Mouse (Mus musculus): ENCODE results near the gene Camkmt. TPM values are rescaled to one million over a fixed set of nuclear protein-coding genes. Genes with fewer than 3 reads are reported as not detected.

The Camkmt gene
- polyA plus RNA-seq, 1 experiment from 2014 or later = 13.6 TPM

DNA sequence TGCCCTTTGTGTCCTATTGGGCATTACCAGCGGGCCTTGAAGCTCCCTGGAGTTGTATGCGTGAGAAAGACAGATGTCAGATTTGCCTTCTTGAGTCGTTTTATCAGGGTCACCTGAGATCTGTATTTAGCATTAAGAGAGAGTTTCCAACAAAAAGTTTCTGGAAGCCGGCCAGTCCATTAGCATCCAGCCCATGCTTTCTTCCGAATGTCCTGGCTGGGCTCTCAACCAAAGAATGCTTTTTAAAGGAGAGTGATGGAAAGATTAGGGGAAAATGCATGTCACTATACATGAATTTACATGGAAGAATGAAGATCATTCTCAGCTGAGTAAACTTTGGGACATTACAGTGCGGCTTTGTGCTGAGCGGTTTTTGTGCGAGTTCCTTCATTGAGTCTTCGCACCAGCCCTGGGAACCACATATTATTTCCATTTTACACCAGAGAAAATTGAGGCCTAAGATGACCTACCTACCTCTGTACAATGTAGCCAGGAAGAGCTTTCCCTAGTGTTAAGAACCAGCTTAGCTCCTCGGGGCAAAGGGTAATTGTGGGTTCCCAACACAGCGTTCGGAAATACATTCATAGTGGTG, 176.6 kb downstream of the Camkmt start:
- Histone ChIP-seq H3K27me3 (no peaks in the 10 kb centered on the region), H3K9ac (no peak overlapping the region), H3K4me2 (replicated peaks) (no peak overlapping the region), H3K4me3 (no peak overlapping the region), H3K36me3 (no peaks in the 10 kb centered on the region), H3K27ac (no peak overlapping the region), H3K9me3 (replicated peaks) (no peaks in the 10 kb centered on the region; the same call in 1 of the 2 replicates), H3K4me1 (peaks cover 5% of the 10 kb centered on the region)
- 73% methylated on average over 12 of the region's 12 CpGs for WGBS
- no peak for ATAC-seq (ENCODE audit: low FRiP score)

- H3K36me3 ChIP-seq = no peaks in the 10 kb centered on the region
- peaks cover 8% of the 10 kb centered on the region for H3K4me1 ChIP-seq
- no peak overlapping the region for H3K9ac ChIP-seq
- peak overlapping the region; percentile 13; the same call in 1 of the 2 replicates for H3K4me2 ChIP-seq (replicated peaks)
- no peak overlapping the region for H3K4me3 ChIP-seq
- H3K27ac ChIP-seq = no peak overlapping the region
- WGBS = 55% methylated on average over 20 of the region's 20 CpGs
- no peaks in the 10 kb centered on the region; the same call in 1 of the 2 replicates for H3K9me3 ChIP-seq (replicated peaks)
- ATAC-seq (ENCODE audit: low FRiP score) = no peak
- H3K27me3 ChIP-seq = no peaks in the 10 kb centered on the region
Observed at GRCm38 (mm10) chr17:85271466-85272175, 181.3 kb downstream of the Camkmt start.

DNA sequence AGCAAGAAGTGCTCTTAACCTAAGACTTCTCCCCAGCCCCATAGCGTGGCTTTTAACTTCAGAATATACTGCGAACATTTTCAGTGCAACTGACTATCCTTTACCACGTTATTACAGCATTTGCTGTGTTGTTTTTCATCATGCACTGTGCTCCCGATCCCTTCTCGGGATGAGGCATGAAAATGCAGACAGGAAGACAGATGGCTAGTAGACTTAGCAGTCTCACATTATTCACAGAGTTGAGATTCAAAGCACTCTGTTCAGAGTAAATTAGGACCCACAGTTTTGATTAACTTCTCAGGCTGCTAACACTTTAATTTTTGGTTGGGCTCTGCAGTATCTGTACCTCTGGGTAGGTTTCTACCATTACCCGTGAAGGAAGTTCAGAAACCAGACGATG, 189.4 kb downstream of the Camkmt start:
- Histone ChIP-seq H3K27ac (no peak overlapping the region), H3K4me2 (replicated peaks) (no peak overlapping the region), H3K4me1 (no peaks in the 10 kb centered on the region), H3K4me3 (no peak overlapping the region), H3K36me3 (no peaks in the 10 kb centered on the region), H3K9ac (no peak overlapping the region), H3K9me3 (replicated peaks) (no peaks in the 10 kb centered on the region), H3K27me3 (no peaks in the 10 kb centered on the region)
- no peak for ATAC-seq (ENCODE audit: low FRiP score)
- WGBS = 78% methylated on average over 7 of the region's 7 CpGs

DNA sequence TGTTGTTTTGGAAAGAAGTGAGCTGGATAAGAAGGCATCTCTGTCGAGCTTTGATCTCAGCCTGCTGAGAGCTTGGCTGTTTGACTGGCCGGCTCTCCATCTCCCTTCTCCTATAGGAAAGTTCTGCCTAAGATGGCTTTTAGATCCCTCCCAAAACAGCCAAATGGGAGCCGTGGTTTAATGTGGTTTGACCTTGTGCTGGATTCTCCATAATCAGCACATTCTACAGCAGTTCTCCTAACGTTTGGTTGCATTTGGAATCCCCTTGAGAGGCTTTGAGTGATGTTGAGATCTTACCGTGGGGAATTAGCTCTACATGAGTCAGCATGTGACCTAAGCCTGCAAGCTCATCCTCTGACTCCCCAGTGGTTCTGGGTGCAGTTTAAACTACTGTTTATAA, 192.1 kb downstream of the Camkmt start:
- Histone ChIP-seq H3K27me3 (no peaks in the 10 kb centered on the region), H3K4me2 (replicated peaks) (no peak overlapping the region), H3K36me3 (no peaks in the 10 kb centered on the region), H3K27ac (no peak overlapping the region), H3K9me3 (replicated peaks) (no peaks in the 10 kb centered on the region), H3K9ac (no peak overlapping the region), H3K4me3 (no peak overlapping the region), H3K4me1 (no peaks in the 10 kb centered on the region)
- WGBS = 72% methylated on average over 5 of the region's 5 CpGs
- no peak for ATAC-seq (ENCODE audit: low FRiP score)

GRCm38 (mm10) chr17:85291154-85291553, 200.8 kb downstream of the Camkmt start:
- no peaks in the 10 kb centered on the region for H3K36me3 ChIP-seq
- H3K4me3 ChIP-seq = no peak overlapping the region
- H3K4me1 ChIP-seq = no peaks in the 10 kb centered on the region
- no peak overlapping the region for H3K9ac ChIP-seq
- no peak overlapping the region for H3K4me2 ChIP-seq (replicated peaks)
- no peak for ATAC-seq (ENCODE audit: low FRiP score)
- H3K27me3 ChIP-seq = no peaks in the 10 kb centered on the region
- H3K27ac ChIP-seq = no peak overlapping the region
- no peaks in the 10 kb centered on the region for H3K9me3 ChIP-seq (replicated peaks)
- 96% methylated on average over 4 of the region's 4 CpGs for WGBS

DNA sequence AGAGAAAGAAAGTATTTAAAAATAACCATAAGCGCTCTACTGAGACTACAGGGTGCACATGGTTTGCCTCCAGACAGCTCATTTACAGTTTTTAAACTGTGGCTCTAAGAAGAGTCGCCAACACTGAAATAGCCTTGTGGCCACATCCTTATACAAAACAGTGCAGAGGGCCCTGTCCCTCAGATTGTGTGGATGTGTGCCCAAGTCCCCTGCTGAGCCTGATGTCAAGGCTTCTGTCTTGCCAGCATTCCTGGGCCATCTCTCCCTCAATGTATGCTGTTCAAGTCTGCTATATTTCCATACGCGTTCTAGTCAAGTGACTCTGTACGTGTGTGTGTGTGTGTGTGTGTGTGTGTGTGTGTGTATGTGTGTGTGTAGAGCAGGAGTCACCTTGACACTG, 201.2 kb downstream of the Camkmt start:
- Histone ChIP-seq H3K9me3 (replicated peaks) (no peaks in the 10 kb centered on the region), H3K36me3 (no peaks in the 10 kb centered on the region), H3K27ac (no peak overlapping the region), H3K4me1 (no peaks in the 10 kb centered on the region), H3K27me3 (no peaks in the 10 kb centered on the region), H3K4me2 (replicated peaks) (no peak overlapping the region), H3K4me3 (no peak overlapping the region), H3K9ac (no peak overlapping the region)
- no peak for ATAC-seq (ENCODE audit: low FRiP score)
- WGBS = 93% methylated on average over 5 of the region's 5 CpGs

DNA sequence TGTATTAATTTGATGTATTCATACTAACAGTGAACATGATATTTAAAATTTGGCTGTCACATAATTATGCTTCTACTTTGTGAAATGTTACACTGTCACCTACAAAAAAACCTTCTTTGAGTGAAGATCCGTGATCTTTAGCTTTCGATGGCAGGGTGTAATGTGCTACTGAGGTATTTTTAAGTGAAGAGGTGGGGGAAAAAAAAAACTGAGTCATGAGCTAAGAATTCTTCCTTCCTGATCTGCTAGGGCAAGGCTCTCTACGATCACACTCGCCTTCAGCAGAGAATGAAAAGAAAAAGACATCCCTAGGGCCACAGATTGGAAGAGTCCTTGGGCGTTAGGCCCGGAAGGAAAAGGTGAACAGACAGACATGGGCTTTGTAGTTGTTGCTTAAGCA, 201.9 kb downstream of the Camkmt start:
- H3K9me3 ChIP-seq (replicated peaks) = no peaks in the 10 kb centered on the region
- H3K4me3 ChIP-seq = no peak overlapping the region
- ATAC-seq (ENCODE audit: low FRiP score) = no peak

DNA sequence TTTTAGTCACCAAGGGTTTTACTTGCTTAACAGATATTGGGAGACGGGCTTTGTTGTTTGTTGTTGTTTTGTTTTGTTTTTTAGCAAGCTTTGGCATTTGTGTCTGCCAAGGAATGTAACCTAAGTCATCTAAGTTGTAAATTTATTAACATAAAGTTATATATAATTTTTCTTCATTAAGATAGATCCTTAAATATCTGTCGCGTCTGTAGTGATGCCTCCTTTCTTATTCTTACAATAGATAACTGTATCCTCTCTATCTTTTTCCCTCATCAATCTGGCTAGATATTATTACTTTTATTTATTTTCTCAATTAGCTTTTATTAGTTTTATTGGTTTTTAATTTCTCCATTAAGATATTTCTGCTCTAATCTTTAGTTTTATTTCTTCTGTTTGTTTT, 213.3 kb downstream of the Camkmt start:
- Histone ChIP-seq H3K9ac (no peak overlapping the region), H3K27me3 (no peaks in the 10 kb centered on the region), H3K4me1 (no peaks in the 10 kb centered on the region), H3K4me3 (no peak overlapping the region), H3K36me3 (no peaks in the 10 kb centered on the region), H3K4me2 (replicated peaks) (no peak overlapping the region), H3K27ac (no peak overlapping the region), H3K9me3 (replicated peaks) (0 out of 2 replicates have a peak, but pooled peaks cover 3% of the 10 kb centered on the region)
- no peak for ATAC-seq (ENCODE audit: low FRiP score)
- WGBS = 96% methylated on average over 3 of the region's 3 CpGs

More for the DNA sequence above, 201.9 kb downstream of the Camkmt start:
- Histone ChIP-seq H3K4me2 (replicated peaks) (no peak overlapping the region), H3K36me3 (no peaks in the 10 kb centered on the region), H3K9ac (no peak overlapping the region), H3K27me3 (no peaks in the 10 kb centered on the region), H3K4me1 (no peaks in the 10 kb centered on the region), H3K27ac (no peak overlapping the region)
- WGBS = 89% methylated on average over 6 of the region's 6 CpGs

DNA sequence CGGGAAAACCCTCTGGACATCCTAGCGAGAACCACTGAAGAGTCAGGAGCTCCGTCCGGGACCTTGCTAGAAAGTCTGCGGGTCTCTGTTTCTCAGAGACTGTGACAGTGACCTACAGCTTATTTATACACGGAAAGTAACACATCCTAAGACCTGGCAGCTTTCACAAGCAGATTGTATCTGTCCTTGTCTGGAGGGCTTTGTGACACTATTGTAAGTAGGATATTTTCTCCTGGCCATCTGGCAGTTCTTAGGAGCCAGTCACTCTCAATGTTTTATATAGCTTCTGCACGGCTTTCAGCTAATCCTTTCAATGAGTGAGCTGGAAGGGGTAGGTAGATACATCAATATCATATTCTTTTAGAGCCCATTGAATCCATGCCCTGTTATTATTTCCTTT, 218.2 kb downstream of the Camkmt start:
- Histone ChIP-seq H3K4me2 (replicated peaks) (no peak overlapping the region), H3K4me1 (no peaks in the 10 kb centered on the region), H3K9me3 (replicated peaks) (no peaks in the 10 kb centered on the region), H3K27ac (no peak overlapping the region), H3K9ac (no peak overlapping the region), H3K27me3 (no peaks in the 10 kb centered on the region), H3K4me3 (no peak overlapping the region), H3K36me3 (no peaks in the 10 kb centered on the region)
- 80% methylated on average over 7 of the region's 7 CpGs for WGBS
- no peak for ATAC-seq (ENCODE audit: low FRiP score)

DNA sequence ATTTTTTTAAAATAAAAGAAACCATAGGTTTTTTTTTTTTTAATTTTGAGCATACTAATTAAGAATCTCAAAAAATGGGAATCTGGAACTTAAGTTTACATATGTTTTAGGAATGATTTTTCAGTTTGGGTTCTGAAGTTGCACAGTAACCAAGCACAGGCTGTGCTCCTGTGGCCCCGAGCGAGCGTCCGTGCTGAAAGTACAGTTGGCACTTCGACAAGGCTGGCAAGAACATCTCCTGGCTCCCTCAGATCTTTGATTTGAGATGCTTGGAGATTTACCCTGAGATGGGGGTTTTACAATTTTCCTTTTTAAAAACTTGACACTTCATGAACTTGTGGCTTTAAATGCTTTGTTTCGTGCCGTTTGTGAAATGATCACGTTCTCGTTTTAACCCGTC, 218.7 kb downstream of the Camkmt start:
- no peak for ATAC-seq (ENCODE audit: low FRiP score)
- no peaks in the 10 kb centered on the region; the same call in 1 of the 2 replicates for H3K27me3 ChIP-seq
- 95% methylated on average over 10 of the region's 10 CpGs for WGBS
- no peak overlapping the region for H3K27ac ChIP-seq
- H3K4me1 ChIP-seq = no peaks in the 10 kb centered on the region
- no peaks in the 10 kb centered on the region for H3K36me3 ChIP-seq
- H3K4me3 ChIP-seq = no peak overlapping the region
- H3K9ac ChIP-seq = no peak overlapping the region
- H3K4me2 ChIP-seq (replicated peaks) = no peak overlapping the region
- H3K9me3 ChIP-seq (replicated peaks) = no peaks in the 10 kb centered on the region

DNA sequence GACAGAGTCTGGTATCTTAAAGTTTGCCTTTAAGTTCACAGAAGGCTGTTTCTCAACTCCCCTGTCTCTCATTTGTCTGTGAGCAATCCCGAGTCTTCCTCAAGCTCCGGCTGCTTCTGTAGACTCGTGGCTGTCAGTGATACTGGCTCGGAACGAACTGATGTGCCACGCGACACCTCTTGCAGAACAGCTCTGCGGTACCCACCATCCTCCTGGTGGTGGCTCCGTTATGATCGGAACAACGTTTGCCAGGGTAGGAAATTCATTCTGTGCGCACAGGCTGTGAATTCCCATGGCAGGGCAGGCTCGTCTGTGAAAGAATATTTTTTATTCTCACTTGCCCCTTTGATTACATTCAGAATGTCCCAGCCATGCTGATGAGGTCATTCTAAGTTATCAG, 221.0 kb downstream of the Camkmt start:
- Histone ChIP-seq H3K4me1 (no peaks in the 10 kb centered on the region), H3K27me3 (no peaks in the 10 kb centered on the region; the same call in 1 of the 2 replicates), H3K4me2 (replicated peaks) (no peak overlapping the region), H3K27ac (no peak overlapping the region), H3K4me3 (no peak overlapping the region), H3K36me3 (no peaks in the 10 kb centered on the region), H3K9ac (no peak overlapping the region), H3K9me3 (replicated peaks) (no peaks in the 10 kb centered on the region)
- no peak for ATAC-seq (ENCODE audit: low FRiP score)
- 81% methylated on average over 13 of the region's 13 CpGs for WGBS

GRCm38 (mm10) chr17:85318401-85318800, 228.0 kb downstream of the Camkmt start:
- H3K36me3 ChIP-seq = no peaks in the 10 kb centered on the region
- H3K9ac ChIP-seq = no peak overlapping the region
- H3K27ac ChIP-seq = no peak overlapping the region
- WGBS = 81% methylated on average over 10 of the region's 10 CpGs
- H3K27me3 ChIP-seq = no peaks in the 10 kb centered on the region; the same call in 1 of the 2 replicates
- H3K4me2 ChIP-seq (replicated peaks) = no peak overlapping the region
- H3K9me3 ChIP-seq (replicated peaks) = no peaks in the 10 kb centered on the region
- no peak overlapping the region for H3K4me3 ChIP-seq
- ATAC-seq (ENCODE audit: low FRiP score) = no peak
- no peaks in the 10 kb centered on the region for H3K4me1 ChIP-seq

GRCm38 (mm10) chr17:85319779-85320300, 229.5 kb downstream of the Camkmt start:
- Histone ChIP-seq H3K27me3 (no peaks in the 10 kb centered on the region), H3K9me3 (replicated peaks) (no peaks in the 10 kb centered on the region), H3K4me2 (replicated peaks) (no peak overlapping the region), H3K9ac (no peak overlapping the region), H3K4me3 (no peak overlapping the region), H3K27ac (no peak overlapping the region), H3K36me3 (no peaks in the 10 kb centered on the region), H3K4me1 (no peaks in the 10 kb centered on the region)
- ATAC-seq (ENCODE audit: low FRiP score) = no peak
- WGBS = 73% methylated on average over 8 of the region's 8 CpGs
